Mouse (Mus musculus) embryonic facial prominence, embryonic 10.5 days (tissue): Measurements from ENCODE around the gene Lrrc40. TPM values are rescaled to one million over a fixed set of nuclear protein-coding genes. Genes with fewer than 3 reads are reported as not detected.
"Not testable (repeated sequence)": the region's sequence is repeated elsewhere in the genome, so short reads cannot be mapped to it uniquely, and the experiment has no call there.

ENCODE experiments used
- DNase-seq: peaks from one replicate; pipeline ENCODE4 v3.0.0-alpha.2; 2017; ENCODE audit warnings: low spot score
- H3K27ac ChIP-seq: fragments of 300-500 bp; sonication (generic); replicated peaks from 2 replicates; pipeline ENCODE4 v1.5.1; 2016; ENCODE audit warnings: mild to moderate bottlenecking
- H3K27me3 ChIP-seq: fragments of 300-500 bp; sonication (generic); replicated peaks from 2 replicates; pipeline ENCODE4 v1.6.1; 2016; ENCODE audit warnings: low read depth, mild to moderate bottlenecking; ENCODE audit not compliant: poor library complexity, severe bottlenecking
- H3K36me3 ChIP-seq: fragments of 300-500 bp; sonication (generic); replicated peaks from 2 replicates; pipeline ENCODE4 v1.6.1; 2016; ENCODE audit warnings: mild to moderate bottlenecking, moderate library complexity
- H3K4me1 ChIP-seq: fragments of 300-500 bp; sonication (generic); 2 replicates; pipeline ENCODE4 v1.6.1; 2016
- H3K4me3 ChIP-seq: fragments of 300-500 bp; sonication (generic); 2 replicates; pipeline ENCODE4 v1.5.1; 2016; ENCODE audit warnings: mild to moderate bottlenecking, moderate library complexity
- H3K9me3 ChIP-seq: fragments of 300-500 bp; sonication (generic); 2 replicates; pipeline ENCODE4 v1.6.1; 2016; ENCODE audit warnings: mild to moderate bottlenecking
- WGBS: fragments of 180-500 bp; shearing (Covaris S2); methylation state at CpG from one replicate; pipeline ENCODE4 v1.1.7; 2016; 5-methylcytosine and 5-hydroxymethylcytosine counted together
- polyA plus RNA-seq: library from polyadenylated mRNA; unstranded; fragments of >200 nt; fragmentation: Nextera tagmentation; extraction: Ambion mirVana; gene quantifications from 2 replicates; pipeline ENCODE4 v1.2.1, GENCODE M21; 2016

Lrrc40 gene
- polyA plus RNA-seq, 1 experiment from 2014 or later = 82.4 TPM

- Histone ChIP-seq H3K27me3 (no peaks in the 10 kb centered on the region), H3K4me3 (no peak overlapping the region), H3K9me3 (no peaks in the 10 kb centered on the region), H3K36me3 (peaks cover 76% of the 10 kb centered on the region), H3K4me1 (no peaks in the 10 kb centered on the region), H3K27ac (no peak overlapping the region)
- DNase-seq = no peak
- 92% methylated on average over 2 of the region's 2 CpGs for WGBS
Observed at GRCm38 (mm10) chr3:158060621-158061291, 24.3 kb downstream of the Lrrc40 start.

DNA sequence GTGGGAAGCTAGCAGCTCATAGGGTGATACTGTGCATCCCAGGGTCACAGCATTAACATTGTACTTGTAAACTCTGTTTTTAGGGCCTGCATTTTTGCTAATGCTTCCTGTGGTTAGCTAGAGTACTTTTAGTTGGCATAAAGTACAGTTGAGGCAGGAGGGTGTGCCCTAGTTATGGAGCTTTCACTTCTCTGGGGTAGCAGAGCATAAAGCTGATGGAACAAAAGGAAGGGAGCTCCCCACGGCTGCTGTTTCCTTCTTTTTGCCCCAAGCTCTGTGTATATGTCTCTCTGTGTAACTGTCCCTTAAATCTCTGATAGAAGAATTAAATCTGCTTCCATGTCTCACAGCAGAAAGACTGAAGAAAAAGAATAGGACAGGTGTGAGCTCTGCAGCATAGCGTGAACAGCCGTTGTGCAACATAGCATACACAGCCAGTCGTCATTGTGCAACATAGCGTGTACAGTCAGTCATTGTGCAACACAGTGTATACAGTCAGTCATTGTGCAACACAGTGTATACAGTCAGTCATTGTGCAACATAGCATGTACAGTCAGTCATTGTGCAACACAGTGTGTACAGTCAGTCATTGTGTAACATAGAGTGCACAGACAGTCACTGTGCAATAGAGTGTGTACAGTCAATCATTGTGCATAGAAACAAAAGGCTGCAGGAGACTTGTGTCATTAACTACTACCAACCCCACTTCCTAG, 25.5 kb downstream of the Lrrc40 start:
- peaks cover 68% of the 10 kb centered on the region for H3K36me3 ChIP-seq
- 94% methylated on average over 5 of the region's 5 CpGs for WGBS
- no peak for DNase-seq

GRCm38 (mm10) chr3:158065256-158065655, 28.8 kb downstream of the Lrrc40 start:
- no peaks in the 10 kb centered on the region for H3K9me3 ChIP-seq
- peaks cover 8% of the 10 kb centered on the region; the same call in 1 of the 2 replicates for H3K4me1 ChIP-seq
- H3K27ac ChIP-seq = no peak overlapping the region
- H3K27me3 ChIP-seq = no peaks in the 10 kb centered on the region
- H3K36me3 ChIP-seq = peaks cover 45% of the 10 kb centered on the region
- no peak for DNase-seq
- whole genome bisulfite sequencing = 95% methylated on average over 2 of the region's 2 CpGs
- H3K4me3 ChIP-seq = no peak overlapping the region

More for the DNA sequence above, 25.5 kb downstream of the Lrrc40 start:
- Histone ChIP-seq H3K27ac (no peak overlapping the region), H3K9me3 (no peaks in the 10 kb centered on the region), H3K4me3 (no peak overlapping the region), H3K4me1 (no peaks in the 10 kb centered on the region), H3K27me3 (no peaks in the 10 kb centered on the region)

DNA sequence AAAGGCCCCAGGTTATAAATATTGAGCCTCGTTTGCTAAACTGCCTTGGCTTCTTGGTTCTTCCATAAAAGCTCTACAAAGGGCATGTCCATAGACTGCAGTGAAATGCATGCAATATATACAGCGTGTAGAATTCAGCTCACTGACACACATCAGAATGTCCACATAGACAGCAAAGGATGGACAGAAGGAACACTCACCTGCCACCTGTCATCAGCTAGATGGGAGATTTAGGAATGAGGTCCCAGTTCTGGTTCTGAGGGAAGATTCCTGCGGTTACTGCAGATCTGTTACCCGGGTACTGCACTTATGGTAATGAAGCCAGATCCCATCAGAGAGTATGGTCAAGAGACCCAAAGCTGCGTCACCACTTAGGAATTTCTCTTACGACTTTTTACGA, 31.5 kb downstream of the Lrrc40 start:
- 87% methylated on average over 7 of the region's 7 CpGs for WGBS
- H3K4me1 ChIP-seq = peaks cover 8% of the 10 kb centered on the region; the same call in 1 of the 2 replicates
- H3K36me3 ChIP-seq = peaks cover 33% of the 10 kb centered on the region
- no peak for DNase-seq
- H3K4me3 ChIP-seq = no peak overlapping the region
- no peaks in the 10 kb centered on the region for H3K9me3 ChIP-seq
- no peak overlapping the region for H3K27ac ChIP-seq
- no peaks in the 10 kb centered on the region for H3K27me3 ChIP-seq

DNA sequence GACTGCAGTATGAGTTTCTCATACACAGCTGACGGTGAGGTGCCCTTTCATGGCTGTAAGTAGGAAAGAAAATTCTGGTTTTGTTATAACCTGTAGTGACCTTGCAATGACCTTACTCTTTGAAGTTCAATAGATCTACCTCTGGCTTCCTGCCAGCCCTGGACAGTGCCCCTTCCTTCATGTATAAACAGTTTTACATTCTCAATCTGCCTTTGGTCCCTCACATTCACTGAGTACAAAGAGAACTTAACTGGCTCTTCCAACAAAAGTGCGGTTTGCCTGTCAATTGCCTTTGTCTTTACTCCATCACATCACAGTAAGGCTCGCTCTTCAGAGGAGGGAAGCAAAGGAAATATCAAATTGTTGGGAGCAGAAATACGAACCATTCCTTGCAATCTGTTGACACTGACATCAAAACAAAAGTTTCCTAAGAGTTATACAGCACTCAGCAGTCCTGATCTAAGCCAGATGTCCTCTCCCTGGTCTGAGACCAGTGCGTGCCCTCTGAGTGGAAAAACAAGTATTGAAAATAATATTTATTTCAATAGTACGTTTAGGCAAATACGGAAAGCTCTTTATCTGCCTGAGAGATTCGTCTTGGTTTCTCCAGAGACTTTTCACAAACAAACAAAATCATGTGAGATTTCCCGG, 32.3 kb downstream of the Lrrc40 start:
- H3K9me3 ChIP-seq = no peaks in the 10 kb centered on the region
- no peaks in the 10 kb centered on the region for H3K27me3 ChIP-seq
- peak; percentile 24 for DNase-seq
- H3K4me3 ChIP-seq = no peak overlapping the region
- no peak overlapping the region; the same call in 1 of the 2 replicates for H3K27ac ChIP-seq
- peaks cover 26% of the 10 kb centered on the region for H3K36me3 ChIP-seq
- peaks cover 8% of the 10 kb centered on the region; the same call in 1 of the 2 replicates for H3K4me1 ChIP-seq
- WGBS = 61% methylated on average over 9 of the region's 9 CpGs

GRCm38 (mm10) chr3:158075004-158075403, 38.5 kb downstream of the Lrrc40 start:
- no peaks in the 10 kb centered on the region for H3K9me3 ChIP-seq
- no peak for DNase-seq
- H3K27ac ChIP-seq = no peak overlapping the region
- H3K4me1 ChIP-seq = no peaks in the 10 kb centered on the region
- no peak overlapping the region for H3K4me3 ChIP-seq
- WGBS = 86% methylated on average over 2 of the region's 2 CpGs
- no peaks in the 10 kb centered on the region for H3K27me3 ChIP-seq
- H3K36me3 ChIP-seq = no peaks in the 10 kb centered on the region

- Histone ChIP-seq H3K27me3 (no peaks in the 10 kb centered on the region), H3K4me3 (no peak overlapping the region), H3K9me3 (no peaks in the 10 kb centered on the region), H3K36me3 (no peaks in the 10 kb centered on the region), H3K27ac (no peak overlapping the region), H3K4me1 (no peaks in the 10 kb centered on the region)
- 45% methylated on average over 4 of the region's 4 CpGs for WGBS
- no peak for DNase-seq
Observed at GRCm38 (mm10) chr3:158076685-158077379, 40.4 kb downstream of the Lrrc40 start.

DNA sequence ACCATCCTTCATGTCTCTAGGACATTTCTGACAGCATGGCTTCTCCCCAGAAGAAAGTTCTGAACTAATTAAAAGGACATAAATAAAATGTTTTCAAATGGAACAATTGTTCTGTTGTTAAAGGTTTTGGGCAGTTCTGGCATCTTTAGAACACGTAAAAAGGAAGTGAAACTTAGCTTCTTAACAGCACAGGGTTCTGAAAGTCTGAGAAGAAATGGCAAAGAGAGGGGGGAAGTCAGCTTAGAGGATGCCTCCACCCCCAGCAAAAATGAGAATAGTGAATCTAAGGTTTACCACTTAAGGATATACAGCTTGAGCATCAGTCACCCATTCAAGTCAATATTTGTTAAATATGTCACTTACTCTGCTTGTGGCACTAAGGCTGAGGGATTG, 40.9 kb downstream of the Lrrc40 start:
- Histone ChIP-seq H3K27me3 (no peaks in the 10 kb centered on the region), H3K4me1 (no peaks in the 10 kb centered on the region), H3K9me3 (no peaks in the 10 kb centered on the region), H3K4me3 (no peak overlapping the region), H3K27ac (no peak overlapping the region), H3K36me3 (no peaks in the 10 kb centered on the region)
- WGBS = 47% methylated on average over 1 of the region's 1 CpGs
- DNase-seq = no peak

- WGBS = 75% methylated on average over 5 of the region's 5 CpGs
Observed at GRCm38 (mm10) chr3:158077828-158078227, 41.4 kb downstream of the Lrrc40 start.

GRCm38 (mm10) chr3:158091601-158092000, 55.1 kb downstream of the Lrrc40 start:
- WGBS = 84% methylated on average over 3 of the region's 3 CpGs
- no peaks in the 10 kb centered on the region for H3K9me3 ChIP-seq

More at GRCm38 (mm10) chr3:158077828-158078227, 41.4 kb downstream of the Lrrc40 start:
- Histone ChIP-seq H3K27ac (no peak overlapping the region), H3K9me3 (no peaks in the 10 kb centered on the region), H3K4me1 (no peaks in the 10 kb centered on the region), H3K36me3 (no peaks in the 10 kb centered on the region), H3K4me3 (no peak overlapping the region), H3K27me3 (no peaks in the 10 kb centered on the region)
- no peak for DNase-seq

DNA sequence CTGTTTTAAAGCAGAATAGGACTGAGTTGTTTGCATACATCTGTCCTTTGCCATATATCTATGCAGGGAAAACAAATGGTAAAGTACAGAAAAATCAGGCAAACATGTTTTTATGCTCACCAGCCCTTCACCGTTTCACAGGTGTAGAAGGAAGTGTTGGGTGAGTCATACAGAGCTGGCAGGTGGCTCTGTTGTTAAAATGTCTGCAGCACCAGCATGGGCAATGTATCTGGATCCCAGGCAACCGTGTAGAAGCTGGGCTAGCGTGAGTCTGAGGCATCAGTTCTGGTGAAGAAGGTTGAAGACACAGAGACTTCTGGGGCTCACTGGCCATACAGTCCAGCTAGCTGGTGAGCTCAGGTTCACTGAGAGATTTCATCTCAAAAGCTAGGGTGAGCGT, 57.5 kb downstream of the Lrrc40 start:
- Histone ChIP-seq H3K9me3 (no peaks in the 10 kb centered on the region), H3K27ac (no peak overlapping the region), H3K4me1 (no peaks in the 10 kb centered on the region), H3K27me3 (no peaks in the 10 kb centered on the region), H3K4me3 (no peak overlapping the region), H3K36me3 (no peaks in the 10 kb centered on the region)
- DNase-seq = no peak
- 85% methylated on average over 4 of the region's 4 CpGs for WGBS

More at GRCm38 (mm10) chr3:158091601-158092000, 55.1 kb downstream of the Lrrc40 start:
- no peaks in the 10 kb centered on the region for H3K4me1 ChIP-seq
- no peaks in the 10 kb centered on the region for H3K36me3 ChIP-seq
- H3K27ac ChIP-seq = no peak overlapping the region
- H3K4me3 ChIP-seq = no peak overlapping the region
- no peaks in the 10 kb centered on the region for H3K27me3 ChIP-seq
- no peak for DNase-seq

- WGBS = 91% methylated on average over 10 of the region's 10 CpGs
- not testable (repeated sequence) for H3K9me3 ChIP-seq, H3K4me1 ChIP-seq, H3K27ac ChIP-seq, H3K36me3 ChIP-seq, DNase-seq, H3K27me3 ChIP-seq, H3K4me3 ChIP-seq
Observed at GRCm38 (mm10) chr3:158102043-158102442, 65.6 kb downstream of the Lrrc40 start.
